Mouse (Mus musculus): ENCODE measurements around the gene Slc9a8. TPM values are rescaled to one million over a fixed set of nuclear protein-coding genes. Genes with fewer than 3 reads are reported as not detected.

The Slc9a8 gene
- polyA plus RNA-seq, 1 experiment: 75.4 TPM

- H3K27ac ChIP-seq (ENCODE audit: control insufficient read depth, insufficient read depth, low read length): no peak overlapping the region
- peaks cover 38% of the 10 kb centered on the region for H3K36me3 ChIP-seq (ENCODE audit: control insufficient read depth, insufficient read depth, low read length)
- TF ChIP-seq POLR2A (IDR thresholded peaks at IDR 0.05; ENCODE audit: control insufficient read depth, extremely low read depth, insufficient read depth, low read length, poor library complexity) (no peak), CTCF (IDR thresholded peaks at IDR 0.05; ENCODE audit: borderline replicate concordance, control insufficient read depth, extremely low read depth, insufficient read depth, low read length, poor library complexity) (no peak)
- 96% methylated on average over 5 of the region's 5 CpGs for WGBS
- no peaks in the 10 kb centered on the region for H3K4me1 ChIP-seq (replicated peaks; ENCODE audit: control insufficient read depth, insufficient read depth, low read length)
- H3K4me3 ChIP-seq (ENCODE audit: control insufficient read depth, insufficient read depth, low read length): no peak overlapping the region
- DNase-seq: no peak
- no peaks in the 10 kb centered on the region for H3K27me3 ChIP-seq (ENCODE audit: control insufficient read depth, insufficient read depth, low read length)
These were observed 8.1 kb downstream of the Slc9a8 start for GRCm38 (mm10) chr2:167429596-167429995.

DNA sequence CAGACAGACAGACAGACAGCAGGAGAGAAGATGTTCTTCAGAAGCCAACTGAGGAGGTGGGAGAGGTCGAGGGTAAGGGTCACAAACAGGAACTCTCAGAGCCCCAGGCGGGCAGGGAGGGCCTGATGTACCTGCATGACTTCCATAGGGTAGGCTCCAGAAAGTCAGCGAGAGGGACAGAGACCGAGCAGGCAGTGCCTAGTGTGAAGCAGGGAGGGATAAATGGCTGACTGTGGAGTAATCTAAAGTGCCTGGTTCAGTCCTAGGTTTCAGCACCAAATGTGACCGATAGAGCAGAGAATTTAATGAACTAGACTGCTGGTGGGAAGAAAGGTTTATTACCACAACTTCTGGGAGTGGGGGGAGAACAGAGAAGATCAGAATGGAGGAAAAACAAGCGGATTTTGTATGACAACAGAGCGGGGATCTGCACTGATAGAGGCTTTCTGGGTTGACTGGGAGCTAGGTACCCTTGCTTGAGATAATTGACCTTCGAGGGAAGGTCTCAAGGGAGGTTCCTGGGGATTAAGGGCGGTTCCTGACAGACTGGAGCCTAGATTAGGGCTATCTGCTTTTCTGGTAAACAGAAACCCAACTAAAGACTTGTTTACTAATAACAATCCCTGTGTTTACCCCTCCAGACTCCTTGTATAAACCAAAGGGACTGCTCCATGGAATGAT, 9.4 kb downstream of the Slc9a8 start:
- Histone ChIP-seq H3K27ac (ENCODE audit: control insufficient read depth, insufficient read depth, low read length) (no peak overlapping the region), H3K4me1 (replicated peaks; ENCODE audit: control insufficient read depth, insufficient read depth, low read length) (no peaks in the 10 kb centered on the region), H3K36me3 (ENCODE audit: control insufficient read depth, insufficient read depth, low read length) (peaks cover 40% of the 10 kb centered on the region), H3K4me3 (ENCODE audit: control insufficient read depth, insufficient read depth, low read length) (no peak overlapping the region), H3K27me3 (ENCODE audit: control insufficient read depth, insufficient read depth, low read length) (no peaks in the 10 kb centered on the region)
- TF ChIP-seq POLR2A (IDR thresholded peaks at IDR 0.05; ENCODE audit: control insufficient read depth, extremely low read depth, insufficient read depth, low read length, poor library complexity) (no peak), CTCF (IDR thresholded peaks at IDR 0.05; ENCODE audit: borderline replicate concordance, control insufficient read depth, extremely low read depth, insufficient read depth, low read length, poor library complexity) (no peak)
- DNase-seq: no peak
- 91% methylated on average over 9 of the region's 9 CpGs for WGBS

GRCm38 (mm10) chr2:167431418-167431776, 9.9 kb downstream of the Slc9a8 start:
- TF ChIP-seq POLR2A (IDR thresholded peaks at IDR 0.05; ENCODE audit: control insufficient read depth, extremely low read depth, insufficient read depth, low read length, poor library complexity) (no peak), CTCF (IDR thresholded peaks at IDR 0.05; ENCODE audit: borderline replicate concordance, control insufficient read depth, extremely low read depth, insufficient read depth, low read length, poor library complexity) (no peak)
- Histone ChIP-seq H3K36me3 (ENCODE audit: control insufficient read depth, insufficient read depth, low read length) (peaks cover 38% of the 10 kb centered on the region), H3K27me3 (ENCODE audit: control insufficient read depth, insufficient read depth, low read length) (no peaks in the 10 kb centered on the region), H3K27ac (ENCODE audit: control insufficient read depth, insufficient read depth, low read length) (no peak overlapping the region), H3K4me1 (replicated peaks; ENCODE audit: control insufficient read depth, insufficient read depth, low read length) (no peaks in the 10 kb centered on the region), H3K4me3 (ENCODE audit: control insufficient read depth, insufficient read depth, low read length) (no peak overlapping the region)
- no peak for DNase-seq
- WGBS: 91% methylated on average over 7 of the region's 7 CpGs

DNA sequence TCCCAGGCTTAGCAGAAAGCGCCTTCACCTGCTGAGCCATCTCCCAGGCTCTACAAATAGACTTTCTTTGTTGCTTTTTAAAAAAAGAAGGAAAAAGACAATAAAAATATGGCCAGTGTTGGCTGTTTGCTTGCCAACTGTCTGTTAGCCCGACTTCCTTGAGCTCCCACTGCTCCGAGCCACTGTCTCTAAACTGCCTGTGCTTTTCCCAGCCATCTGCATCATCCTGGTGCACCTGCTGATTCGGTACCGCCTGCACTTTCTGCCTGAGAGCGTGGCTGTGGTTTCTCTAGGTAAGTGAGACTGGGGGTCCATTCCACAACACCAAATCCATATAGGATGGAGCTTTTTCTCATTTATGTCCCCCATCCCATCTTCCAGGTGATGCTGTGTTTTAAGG, 13.1 kb downstream of the Slc9a8 start:
- Histone ChIP-seq H3K27ac (ENCODE audit: control insufficient read depth, insufficient read depth, low read length) (no peak overlapping the region), H3K36me3 (ENCODE audit: control insufficient read depth, insufficient read depth, low read length) (peaks cover 18% of the 10 kb centered on the region), H3K4me1 (replicated peaks; ENCODE audit: control insufficient read depth, insufficient read depth, low read length) (no peaks in the 10 kb centered on the region), H3K4me3 (ENCODE audit: control insufficient read depth, insufficient read depth, low read length) (no peak overlapping the region), H3K27me3 (ENCODE audit: control insufficient read depth, insufficient read depth, low read length) (no peaks in the 10 kb centered on the region)
- no peak for TF ChIP-seq CTCF (IDR thresholded peaks at IDR 0.05; ENCODE audit: borderline replicate concordance, control insufficient read depth, extremely low read depth, insufficient read depth, low read length, poor library complexity)
- no peak for TF ChIP-seq POLR2A (IDR thresholded peaks at IDR 0.05; ENCODE audit: control insufficient read depth, extremely low read depth, insufficient read depth, low read length, poor library complexity)
- DNase-seq: no peak
- WGBS: 96% methylated on average over 6 of the region's 6 CpGs

DNA sequence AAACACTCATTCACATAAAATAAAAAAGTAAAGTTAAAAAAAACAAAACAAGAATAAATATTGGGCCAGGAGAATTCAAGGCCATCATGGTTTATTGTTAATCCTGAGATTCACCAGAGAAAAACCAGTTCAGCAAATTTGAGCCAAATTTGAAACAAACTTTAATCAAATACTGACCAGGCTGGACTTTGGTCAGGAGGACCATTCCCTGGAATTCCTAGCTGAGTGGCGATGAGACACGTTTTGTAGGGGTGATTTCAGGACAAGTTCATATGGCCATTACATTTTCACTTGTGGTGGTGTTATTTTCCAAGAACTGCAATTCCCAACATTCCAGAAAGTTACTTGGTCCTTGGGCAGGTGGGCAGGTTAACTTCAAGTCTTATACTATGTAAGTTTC, 14.1 kb downstream of the Slc9a8 start:
- Histone ChIP-seq H3K27ac (ENCODE audit: control insufficient read depth, insufficient read depth, low read length) (no peak overlapping the region), H3K4me1 (replicated peaks; ENCODE audit: control insufficient read depth, insufficient read depth, low read length) (no peaks in the 10 kb centered on the region), H3K4me3 (ENCODE audit: control insufficient read depth, insufficient read depth, low read length) (no peak overlapping the region), H3K27me3 (ENCODE audit: control insufficient read depth, insufficient read depth, low read length) (no peaks in the 10 kb centered on the region), H3K36me3 (ENCODE audit: control insufficient read depth, insufficient read depth, low read length) (peaks cover 18% of the 10 kb centered on the region)
- TF ChIP-seq CTCF (IDR thresholded peaks at IDR 0.05; ENCODE audit: borderline replicate concordance, control insufficient read depth, extremely low read depth, insufficient read depth, low read length, poor library complexity): no peak
- no peak for TF ChIP-seq POLR2A (IDR thresholded peaks at IDR 0.05; ENCODE audit: control insufficient read depth, extremely low read depth, insufficient read depth, low read length, poor library complexity)
- no peak for DNase-seq
- 97% methylated on average over 2 of the region's 2 CpGs for WGBS

DNA sequence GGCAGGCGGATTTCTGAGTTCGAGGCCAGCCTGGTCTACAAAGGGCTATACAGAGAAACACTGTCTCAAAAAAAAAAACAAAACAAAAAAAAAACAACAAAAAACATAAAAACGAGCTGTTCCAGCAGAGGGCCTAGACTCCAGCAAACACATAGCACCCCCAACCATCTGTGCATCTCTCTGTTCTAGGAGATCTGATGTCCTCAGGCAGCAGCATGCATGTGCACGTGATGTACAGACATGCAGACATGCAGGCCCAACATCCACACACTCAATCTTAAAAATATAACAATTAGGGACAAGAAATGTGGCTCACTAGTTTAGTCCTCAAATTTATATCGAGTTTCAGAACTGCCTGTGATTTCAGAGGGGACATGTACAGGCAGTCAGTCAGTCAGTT, 14.9 kb downstream of the Slc9a8 start:
- no peaks in the 10 kb centered on the region for H3K27me3 ChIP-seq (ENCODE audit: control insufficient read depth, insufficient read depth, low read length)
- H3K4me1 ChIP-seq (replicated peaks; ENCODE audit: control insufficient read depth, insufficient read depth, low read length): no peaks in the 10 kb centered on the region
- peaks cover 18% of the 10 kb centered on the region for H3K36me3 ChIP-seq (ENCODE audit: control insufficient read depth, insufficient read depth, low read length)
- H3K27ac ChIP-seq (ENCODE audit: control insufficient read depth, insufficient read depth, low read length): no peak overlapping the region
- TF ChIP-seq POLR2A (IDR thresholded peaks at IDR 0.05; ENCODE audit: control insufficient read depth, extremely low read depth, insufficient read depth, low read length, poor library complexity) (no peak), CTCF (IDR thresholded peaks at IDR 0.05; ENCODE audit: borderline replicate concordance, control insufficient read depth, extremely low read depth, insufficient read depth, low read length, poor library complexity) (no peak)
- DNase-seq: no peak
- 87% methylated on average over 5 of the region's 5 CpGs for WGBS
- no peak overlapping the region for H3K4me3 ChIP-seq (ENCODE audit: control insufficient read depth, insufficient read depth, low read length)

GRCm38 (mm10) chr2:167439422-167439821, 17.9 kb downstream of the Slc9a8 start:
- Histone ChIP-seq H3K36me3 (ENCODE audit: control insufficient read depth, insufficient read depth, low read length) (peaks cover 28% of the 10 kb centered on the region), H3K27me3 (ENCODE audit: control insufficient read depth, insufficient read depth, low read length) (no peaks in the 10 kb centered on the region), H3K4me3 (ENCODE audit: control insufficient read depth, insufficient read depth, low read length) (no peak overlapping the region), H3K27ac (ENCODE audit: control insufficient read depth, insufficient read depth, low read length) (no peak overlapping the region), H3K4me1 (replicated peaks; ENCODE audit: control insufficient read depth, insufficient read depth, low read length) (no peaks in the 10 kb centered on the region)
- TF ChIP-seq CTCF (IDR thresholded peaks at IDR 0.05; ENCODE audit: borderline replicate concordance, control insufficient read depth, extremely low read depth, insufficient read depth, low read length, poor library complexity): no peak
- no peak for TF ChIP-seq POLR2A (IDR thresholded peaks at IDR 0.05; ENCODE audit: control insufficient read depth, extremely low read depth, insufficient read depth, low read length, poor library complexity)
- no peak for DNase-seq
- WGBS: 97% methylated on average over 3 of the region's 3 CpGs
